Comparison of ENCODE assay signal across 9 mouse cellular contexts in genomic region chr4:142856626-142857025, GRCm38 (mm10).
DNase-seq lines count a peak whose midpoint lies in the region; ATAC-seq and TF ChIP-seq lines count a peak whose summit lies in the region.
"Had no signal": no experiment of that assay in that cellular context is flagged by ENCODE, and none has a peak within 500 bp of the region (broad histone marks: within the 10 kb centered on the region; RNA-seq: fewer than 3 reads in every experiment).

No protein-coding gene starts in this region.

- ATAC-seq in hindbrain, embryonic 13.5 days (ENCODE audit: low FRiP score): peak; percentile 46; the same call in 1 of the 2 replicates
- ATAC-seq in monocyte, adult 5-6 weeks (replicated peaks; ENCODE audit: insufficient number of reproducible peaks, low FRiP score, low TSS enrichment, poor library complexity, severe bottlenecking): no peak
- no peak for ATAC-seq in erythroid progenitor cell, adult 5-6 weeks (replicated peaks; ENCODE audit: low FRiP score, poor library complexity, severe bottlenecking)

- no peak for TF ChIP-seq CTCF in cerebellum, adult 2 months (IDR thresholded peaks at IDR 0.05; ENCODE audit: borderline replicate concordance, insufficient read depth, low read depth, low read length)

- H3K9me3 ChIP-seq in hindbrain, embryonic 13.5 days: no peaks in the 10 kb centered on the region
- no peaks in the 10 kb centered on the region for H3K9me3 ChIP-seq in hindbrain, embryonic 10.5 days

- no peak for TF ChIP-seq POLR2A in cerebellum, adult 2 months (IDR thresholded peaks at IDR 0.05; ENCODE audit: borderline replicate concordance, insufficient read depth, low read length)

- intact Hi-C loops in heart, postnatal 14 days (cut with DNase I): no loop called here

- H3K27ac ChIP-seq in hindbrain, embryonic 13.5 days: no peak overlapping the region
- no peak overlapping the region for H3K27ac ChIP-seq in hindbrain, embryonic 10.5 days
- peak overlapping the region; percentile 72; the same call in 1 of the 2 replicates for H3K27ac ChIP-seq in cerebellum, adult 2 months (ENCODE audit: insufficient read depth, low read length)
- H3K27ac ChIP-seq: layer of hippocampus, adult 2 months had no signal

- no peaks in the 10 kb centered on the region for H3K27me3 ChIP-seq in hindbrain, embryonic 13.5 days
- no peaks in the 10 kb centered on the region for H3K27me3 ChIP-seq in hindbrain, embryonic 10.5 days (ENCODE audit: insufficient read depth, poor library complexity, severe bottlenecking)
- no peaks in the 10 kb centered on the region for H3K27me3 ChIP-seq in cerebellum, adult 2 months (ENCODE audit: control insufficient read depth, insufficient read depth, low read length)

- peaks cover 8% of the 10 kb centered on the region; the same call in 1 of the 2 replicates for H3K4me1 ChIP-seq in hindbrain, embryonic 13.5 days (replicated peaks)
- H3K4me1 ChIP-seq in hindbrain, embryonic 10.5 days (replicated peaks): no peaks in the 10 kb centered on the region
- peaks cover 22% of the 10 kb centered on the region for H3K4me1 ChIP-seq in cerebellum, adult 2 months (ENCODE audit: control insufficient read depth, insufficient read depth, low read length)

- H3K4me3 ChIP-seq in hindbrain, embryonic 13.5 days: no peak overlapping the region
- H3K4me3 ChIP-seq in hindbrain, embryonic 10.5 days: no peak overlapping the region
- H3K4me3 ChIP-seq in cerebellum, adult 2 months (replicated peaks; ENCODE audit: insufficient read depth, low read depth, low read length): peak overlapping the region; percentile 28
- H3K4me3 ChIP-seq: layer of hippocampus, adult 2 months had no signal

- no peaks in the 10 kb centered on the region for H3K36me3 ChIP-seq in hindbrain, embryonic 13.5 days
- no peaks in the 10 kb centered on the region for H3K36me3 ChIP-seq in hindbrain, embryonic 10.5 days

- H3K4me2 ChIP-seq in hindbrain, embryonic 13.5 days: no peak overlapping the region

- 59% methylated on average over 6 of the region's 6 CpGs for WGBS in hindbrain, embryonic 13.5 days
- WGBS in hindbrain, embryonic 10.5 days: 78% methylated on average over 6 of the region's 6 CpGs
- WGBS in cerebellum, adult 2 months: 2% methylated on average over 6 of the region's 6 CpGs

- no peak overlapping the region for H3K9ac ChIP-seq in hindbrain, embryonic 13.5 days

- no peak for DNase-seq in hindbrain, embryonic 10.5 days (ENCODE audit: low spot score)
- DNase-seq in NIH3T3 (ENCODE audit: low read depth): peak; percentile 6
- peak; percentile 94 to 98 for DNase-seq in cerebellum, adult 2 months
- peak; percentile 61 to 81 for DNase-seq in heart, postnatal 14 days
- peak; percentile 13 for DNase-seq in ovary, postnatal 10 days (ENCODE audit: low spot score)
